Mouse (Mus musculus) c-Kit-positive CD71-positive TER-119-positive erythroid progenitor cells, embryonic 14.5 days (primary cell): ENCODE results near the gene Stox2.
A peak's percentile ranks its signal among the peaks of the same experiment; 100 is the strongest.

ENCODE experiments used
- DNase-seq: peaks from one replicate; pipeline ENCODE4 v3.0.0-alpha.2; 2013; ENCODE audit warnings: low spot score

Gene Stox2

GRCm38 (mm10) chr8:47409061-47409460 is 37.1 kb downstream of the Stox2 start:
- DNase-seq, result no peak

GRCm38 (mm10) chr8:47404852-47405251 is 41.3 kb downstream of the Stox2 start:
- DNase-seq, result no peak

- DNase-seq, result no peak
Observed at GRCm38 (mm10) chr8:47392927-47393326, 53.2 kb downstream of the Stox2 start.

GRCm38 (mm10) chr8:47392290-47392689 is 53.9 kb downstream of the Stox2 start:
- no peak for DNase-seq

DNA sequence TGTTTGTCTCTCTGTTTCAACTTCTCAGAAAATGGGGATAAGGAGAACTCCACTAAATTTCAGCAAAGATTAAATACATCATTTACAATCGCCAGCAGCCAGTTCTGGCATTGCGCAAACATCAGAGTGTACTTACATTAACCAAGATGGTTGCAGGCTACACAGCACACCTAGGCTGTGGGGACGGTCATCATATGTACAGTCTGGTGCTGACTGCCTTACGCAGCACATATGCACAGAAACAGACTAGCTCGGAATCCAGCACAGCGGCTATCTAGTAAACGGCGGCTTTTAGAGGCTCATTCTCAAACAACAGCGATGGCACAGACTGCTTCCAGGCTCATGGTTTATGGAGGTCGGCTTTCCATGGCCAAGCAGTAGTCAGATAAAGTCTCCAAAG is 54.3 kb downstream of the Stox2 start:
- no peak for DNase-seq

GRCm38 (mm10) chr8:47389430-47389829 is 56.7 kb downstream of the Stox2 start:
- no peak for DNase-seq

- DNase-seq, result no peak
Observed at GRCm38 (mm10) chr8:47388171-47388570, 58.0 kb downstream of the Stox2 start.

- no peak for DNase-seq
Observed at GRCm38 (mm10) chr8:47385810-47386209, 60.4 kb downstream of the Stox2 start.

DNA sequence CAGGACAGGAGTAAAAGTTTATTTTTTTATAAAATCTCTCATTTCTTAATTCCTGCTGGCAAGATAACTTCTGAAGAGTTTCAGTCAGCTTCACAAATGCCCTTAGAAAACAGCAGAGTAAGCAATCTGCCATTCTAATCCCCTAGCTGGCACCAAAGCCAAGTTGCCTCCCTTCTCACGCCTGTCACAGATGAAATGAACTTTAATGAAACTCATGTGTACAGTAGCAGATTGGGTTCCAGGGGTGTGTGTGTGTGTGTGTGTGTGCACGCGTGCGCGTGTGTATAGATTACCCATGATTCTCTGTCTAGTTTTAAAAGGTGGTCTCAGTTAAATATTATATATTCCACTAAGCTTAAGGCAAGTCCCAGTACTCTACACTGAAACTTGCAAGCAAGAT is 62.0 kb downstream of the Stox2 start:
- DNase-seq, result no peak

- DNase-seq, result no peak
Observed at GRCm38 (mm10) chr8:47383632-47384031, 62.5 kb downstream of the Stox2 start.

DNA sequence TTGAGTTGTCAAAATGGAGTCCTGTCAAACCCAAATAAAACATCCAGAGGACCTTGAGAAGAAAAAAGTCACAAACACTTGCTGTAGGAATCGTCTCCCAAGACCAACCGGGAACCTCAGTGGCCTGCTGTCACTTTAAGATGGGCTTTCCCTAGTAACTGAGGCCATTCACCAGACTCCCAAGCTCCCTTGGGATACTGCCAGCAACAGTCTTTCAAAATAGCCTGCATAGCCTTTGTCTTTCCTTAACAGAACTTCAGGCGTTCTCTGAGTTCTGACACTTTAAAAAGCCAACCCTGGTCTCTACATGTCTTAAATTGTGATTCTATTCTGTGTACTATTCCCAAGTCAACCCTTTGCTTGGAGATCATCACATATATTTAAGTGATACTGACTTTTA is 64.9 kb downstream of the Stox2 start:
- no peak for DNase-seq

- DNase-seq, result no peak
Observed at GRCm38 (mm10) chr8:47380725-47381124, 65.4 kb downstream of the Stox2 start.

DNA sequence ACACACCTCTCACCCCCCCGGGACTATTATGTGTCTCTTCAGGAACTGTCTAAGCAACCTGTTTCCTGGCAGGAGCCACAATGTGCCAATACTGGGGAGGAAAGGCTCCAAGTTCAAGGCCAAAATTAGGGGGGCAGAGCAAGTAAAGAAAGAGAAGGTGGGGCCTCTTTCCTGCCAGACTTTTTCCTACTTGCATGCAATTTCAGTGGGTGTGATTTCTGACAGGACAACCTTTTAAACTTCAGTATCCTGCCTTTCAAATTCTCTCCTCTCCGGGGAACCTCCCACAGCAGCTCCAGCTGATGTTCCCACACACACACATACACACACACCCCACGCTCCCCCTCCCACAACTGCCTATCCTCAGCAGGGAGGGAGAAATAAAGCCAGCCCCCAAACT is 66.1 kb downstream of the Stox2 start:
- DNase-seq, result no peak

DNA sequence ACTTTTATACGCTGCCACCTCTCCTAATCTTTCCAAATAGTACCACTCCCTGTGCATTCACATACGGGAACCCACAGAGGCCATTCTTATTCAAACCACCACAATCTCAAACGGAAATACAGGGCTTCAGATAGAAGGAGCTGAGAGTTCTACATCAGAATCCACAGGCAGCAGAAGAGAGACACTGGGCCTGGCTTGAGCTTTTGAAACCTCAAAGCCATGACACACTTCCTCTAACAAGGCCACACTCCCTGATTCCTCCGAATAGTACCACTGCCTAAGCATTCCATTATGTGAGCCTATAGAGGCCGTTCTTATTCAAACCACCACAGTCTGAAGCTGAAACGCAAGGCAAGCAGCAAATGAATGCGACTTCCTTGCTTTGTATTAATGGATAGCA is 69.5 kb downstream of the Stox2 start:
- DNase-seq, result no peak

- no peak for DNase-seq
Observed at GRCm38 (mm10) chr8:47373757-47374156, 72.4 kb downstream of the Stox2 start.

DNA sequence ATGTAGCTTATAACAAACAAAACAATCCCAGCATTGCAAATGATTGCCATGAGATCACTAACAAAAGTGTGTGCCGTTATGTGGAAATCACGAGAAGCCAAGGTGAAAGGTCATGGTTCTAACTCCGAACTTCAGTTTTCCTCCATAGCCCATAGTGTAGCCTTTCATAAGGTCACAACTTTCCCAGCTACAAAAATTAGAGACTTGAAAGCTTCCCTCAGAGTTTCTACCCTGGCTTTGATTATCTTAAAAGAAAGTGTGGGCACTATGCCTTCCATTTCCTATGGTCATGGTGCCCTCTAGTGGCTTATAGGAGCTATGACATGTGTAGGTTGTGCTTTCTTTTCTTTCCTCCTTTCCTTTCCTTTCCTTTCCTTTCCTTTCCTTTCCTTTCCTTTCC is 74.6 kb downstream of the Stox2 start:
- DNase-seq, result peak; percentile 14

GRCm38 (mm10) chr8:47371081-47371480 is 75.1 kb downstream of the Stox2 start:
- no peak for DNase-seq

- DNase-seq, result peak; percentile 24
Observed at GRCm38 (mm10) chr8:47370421-47371080, 75.6 kb downstream of the Stox2 start.

DNA sequence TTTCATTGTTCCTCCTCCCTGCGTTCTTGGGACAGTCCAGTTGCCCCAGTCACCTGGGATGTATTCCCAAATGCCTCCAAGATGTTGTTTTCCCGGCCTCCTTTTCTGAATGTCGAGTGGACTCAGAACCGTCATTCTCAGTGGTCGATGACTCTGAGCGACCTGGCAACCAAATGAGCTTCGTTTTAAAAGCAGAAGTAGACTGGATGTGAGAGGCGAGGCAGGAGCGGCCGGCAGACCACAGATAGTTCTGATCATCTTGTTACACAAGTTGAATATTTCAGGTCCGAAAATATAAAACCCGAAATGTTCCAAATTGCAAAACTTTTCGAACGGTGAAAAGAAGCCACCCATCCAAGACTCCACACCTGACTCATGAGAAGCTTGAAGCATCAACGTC is 76.2 kb downstream of the Stox2 start:
- DNase-seq, result no peak

DNA sequence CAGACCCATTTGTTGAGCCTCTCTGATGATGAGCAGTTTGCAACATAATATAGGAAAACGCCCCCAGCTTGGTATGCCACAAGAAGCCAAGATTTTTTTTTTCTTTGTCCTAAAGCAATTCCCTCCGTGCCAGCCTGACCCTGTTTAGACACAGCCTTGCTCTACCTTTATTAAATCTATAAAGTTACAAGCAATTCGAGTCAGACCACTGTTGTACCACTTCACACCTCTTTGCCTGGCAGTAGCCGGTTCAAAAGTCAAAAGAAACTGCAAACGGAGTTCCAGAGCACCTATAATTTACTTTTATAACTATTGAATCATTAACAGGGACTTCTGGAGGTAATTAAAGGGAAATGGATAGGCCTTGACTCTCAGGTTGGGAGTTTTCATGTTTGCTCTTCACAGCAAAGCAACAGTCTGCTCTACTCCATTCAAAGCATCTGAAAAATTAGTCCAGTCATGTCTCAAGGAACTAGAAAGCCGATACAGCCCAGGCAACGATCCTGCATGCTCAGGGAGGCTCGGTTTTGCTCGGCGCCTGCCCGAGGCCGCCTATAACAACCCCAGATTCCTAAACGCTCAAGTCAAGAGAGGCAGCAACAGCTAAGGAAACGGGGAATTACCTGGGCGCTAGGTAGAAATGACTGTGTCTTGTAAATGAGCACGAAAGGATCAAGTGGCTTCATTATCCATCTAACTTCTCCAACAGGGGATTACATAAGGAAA is 77.0 kb downstream of the Stox2 start:
- DNase-seq, result no peak

DNA sequence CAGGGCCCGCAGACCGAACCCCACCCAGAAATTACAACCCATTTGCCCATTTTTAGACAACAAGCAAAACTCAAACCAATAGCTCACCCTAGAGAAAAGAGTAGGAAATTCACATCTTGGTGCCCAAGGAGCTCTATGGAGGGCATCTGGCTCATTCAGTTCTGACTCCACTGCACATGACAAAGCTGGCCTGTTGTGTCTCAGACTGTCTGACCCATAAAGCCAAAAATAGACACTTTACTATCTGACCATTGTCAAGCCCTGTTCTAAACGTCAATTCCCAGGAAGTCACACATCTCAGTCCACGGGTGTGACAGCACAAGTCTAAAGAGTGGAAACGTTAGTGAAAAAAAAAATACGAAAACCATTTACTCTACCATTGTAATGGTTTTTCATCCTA is 79.1 kb downstream of the Stox2 start:
- no peak for DNase-seq

DNA sequence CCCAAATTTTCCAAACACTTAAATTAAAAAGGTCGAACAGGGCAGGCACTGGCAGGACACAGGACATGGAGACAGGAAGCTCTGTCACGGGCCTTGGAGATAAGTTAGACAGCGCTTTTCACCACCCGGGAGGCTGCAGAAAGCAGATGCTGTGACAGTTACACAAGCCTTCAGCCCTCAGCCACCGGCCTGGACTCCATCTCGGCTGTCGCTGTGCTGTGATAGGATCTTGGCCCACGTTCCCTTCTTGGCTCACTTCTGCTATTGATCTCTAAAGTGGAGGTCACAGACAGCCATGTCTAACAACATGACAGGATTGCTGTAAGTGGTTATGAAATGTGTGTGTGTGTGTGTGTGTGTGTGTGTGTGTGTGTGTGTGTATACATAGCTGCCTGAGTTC is 82.9 kb downstream of the Stox2 start:
- no peak for DNase-seq

DNA sequence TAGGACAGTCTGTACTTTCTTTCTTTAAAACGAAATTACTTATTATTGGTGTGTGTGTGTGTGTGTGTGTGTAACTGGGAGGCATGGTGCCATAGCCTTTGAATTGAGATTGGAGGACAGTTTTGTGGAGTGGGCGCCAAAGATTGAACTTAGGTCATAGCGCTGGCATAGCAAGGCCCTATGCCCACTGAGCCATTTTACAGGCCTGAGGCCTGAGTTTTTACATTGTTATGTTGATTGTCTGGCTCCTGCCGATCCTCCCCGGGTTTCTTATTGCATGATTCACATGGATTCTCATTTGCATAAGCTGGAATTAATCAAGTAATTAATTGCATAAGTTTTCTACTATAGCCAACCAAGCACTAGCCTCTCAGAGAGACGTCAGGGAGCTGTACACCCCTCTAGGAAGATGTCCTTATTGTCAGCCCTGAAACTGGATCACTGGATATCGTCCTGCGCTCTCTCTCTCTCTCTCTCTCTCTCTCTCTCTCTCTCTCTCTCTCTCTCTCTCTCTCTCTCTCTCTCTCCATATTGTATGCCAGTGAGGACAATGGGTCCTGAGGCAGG is 90.7 kb downstream of the Stox2 start:
- DNase-seq, result no peak
